Mouse (Mus musculus): ENCODE measurements around the gene Slc16a5.
"Not testable (repeated sequence)": the region's sequence is repeated elsewhere in the genome, so short reads cannot be mapped to it uniquely, and the experiment has no call there.

Slc16a5 gene

GRCm38 (mm10) chr11:115481553-115482259, 19.4 kb downstream of the Slc16a5 start:
- DNase-seq (ENCODE audit: low spot score) = no peak

GRCm38 (mm10) chr11:115483278-115483677, 21.0 kb downstream of the Slc16a5 start:
- no peak for DNase-seq (ENCODE audit: low spot score)

GRCm38 (mm10) chr11:115483726-115484125, 21.5 kb downstream of the Slc16a5 start:
- peak; percentile 50 for DNase-seq (ENCODE audit: low spot score)

GRCm38 (mm10) chr11:115485155-115485554, 22.9 kb downstream of the Slc16a5 start:
- DNase-seq (ENCODE audit: low spot score) = no peak

- DNase-seq (ENCODE audit: low spot score) = no peak
These were observed 26.4 kb downstream of the Slc16a5 start for GRCm38 (mm10) chr11:115488551-115489104.

- DNase-seq (ENCODE audit: low spot score) = no peak
These were observed 28.4 kb downstream of the Slc16a5 start for GRCm38 (mm10) chr11:115490441-115491355.

GRCm38 (mm10) chr11:115491356-115492083, 29.2 kb downstream of the Slc16a5 start, which contains the start of gene Nt5c:
TSS of gene Nt5c (minus strand) at chr11:115491862.
- DNase-seq (ENCODE audit: low spot score) = peak; percentile 60

GRCm38 (mm10) chr11:115492387-115492786, 30.1 kb downstream of the Slc16a5 start:
- no peak for DNase-seq (ENCODE audit: low spot score)

GRCm38 (mm10) chr11:115496559-115496958, 34.3 kb downstream of the Slc16a5 start:
- not testable (repeated sequence) for DNase-seq (ENCODE audit: low spot score)

GRCm38 (mm10) chr11:115502636-115503035, 40.4 kb downstream of the Slc16a5 start:
- DNase-seq (ENCODE audit: low spot score) = no peak

GRCm38 (mm10) chr11:115506586-115506985, 44.3 kb downstream of the Slc16a5 start:
- no peak for DNase-seq (ENCODE audit: low spot score)

- no peak for DNase-seq (ENCODE audit: low spot score)
These were observed 45.8 kb downstream of the Slc16a5 start for GRCm38 (mm10) chr11:115508061-115508460.

GRCm38 (mm10) chr11:115509773-115510506, 47.7 kb downstream of the Slc16a5 start:
- no peak for DNase-seq (ENCODE audit: low spot score)

GRCm38 (mm10) chr11:115510507-115510888, 48.2 kb downstream of the Slc16a5 start:
- no peak for DNase-seq (ENCODE audit: low spot score)

- no peak for DNase-seq (ENCODE audit: low spot score)
These were observed 48.8 kb downstream of the Slc16a5 start for GRCm38 (mm10) chr11:115511121-115511520.

- DNase-seq (ENCODE audit: low spot score) = no peak
These were observed 49.7 kb downstream of the Slc16a5 start for GRCm38 (mm10) chr11:115512004-115512403.

GRCm38 (mm10) chr11:115512407-115513183, 50.3 kb downstream of the Slc16a5 start:
- DNase-seq (ENCODE audit: low spot score) = no peak

- peak; percentile 21 for DNase-seq (ENCODE audit: low spot score)
These were observed 51.3 kb downstream of the Slc16a5 start for GRCm38 (mm10) chr11:115513271-115514237.

- DNase-seq (ENCODE audit: low spot score) = peak; percentile 98
These were observed 52.0 kb downstream of the Slc16a5 start, which contains the start of gene Jpt1 for GRCm38 (mm10) chr11:115514238-115514663. TSS of gene Jpt1 (minus strand) at chr11:115514387.

All from ovary, postnatal 10 days (tissue).